In genomic region chr14:30257626-30258025, GRCm38 (mm10) we compare ENCODE assay signal across 25 mouse cellular contexts.
DNase-seq lines count a peak whose midpoint lies in the region; ATAC-seq and TF ChIP-seq lines count a peak whose summit lies in the region.
"Had no signal": no experiment of that assay in that cellular context is flagged by ENCODE, and none has a peak within 500 bp of the region (broad histone marks: within the 10 kb centered on the region; RNA-seq: fewer than 3 reads in every experiment).

No protein-coding gene starts in this region.

- 55% methylated on average over 4 of the region's 4 CpGs for WGBS in midbrain, postnatal 0 days
- 68% methylated on average over 4 of the region's 4 CpGs for WGBS in midbrain, embryonic 13.5 days
- WGBS in olfactory bulb, adult 2 months, result 25% methylated on average over 4 of the region's 4 CpGs

- no peak for TF ChIP-seq CTCF in midbrain, postnatal 0 days (IDR thresholded peaks at IDR 0.05)
- no peak for TF ChIP-seq CTCF in olfactory bulb, adult 2 months (IDR thresholded peaks at IDR 0.05; ENCODE audit: insufficient read depth, low read depth, low read length)

- peak; percentile 76 for DNase-seq in heart, adult 11 months
- DNase-seq in heart, postnatal 4 days, result no peak
- DNase-seq in midbrain, postnatal 0 days (ENCODE audit: low spot score), result no peak
- DNase-seq in thymus, postnatal 14 days, result peak; percentile 54
- no peak for DNase-seq in gastrocnemius, adult 18-20 months (ENCODE audit: low spot score)
- DNase-seq in right cerebral cortex, postnatal 4 days, result no peak
- DNase-seq: adrenal gland, postnatal 10 days; cerebellum, postnatal 10 days; gastrocnemius, postnatal 10 days; kidney, adult 8-10 months; kidney, postnatal 4 days; liver; lung, adult 2 months; lung, postnatal 14 days; right cerebral cortex, postnatal 14 days had no signal

- 0 out of 2 replicates have a peak overlapping the region, but pooled peaks have one; percentile 18 for H3K27ac ChIP-seq in midbrain, postnatal 0 days (ENCODE audit: low read depth, low read length)
- H3K27ac ChIP-seq in midbrain, embryonic 13.5 days, result no peak overlapping the region
- H3K27ac ChIP-seq in olfactory bulb, adult 2 months (ENCODE audit: insufficient read depth, low read depth, low read length), result peak overlapping the region; percentile 84
- H3K27ac ChIP-seq: heart, embryonic 10.5 days; hindbrain, embryonic 15.5 days; kidney, postnatal 0 days; liver, embryonic 14.5 days; midbrain, embryonic 15.5 days had no signal

- ATAC-seq in midbrain, postnatal 0 days (ENCODE audit: low FRiP score), result no peak
- ATAC-seq in midbrain, embryonic 13.5 days, result no peak
- ATAC-seq: forebrain, embryonic 16.5 days; midbrain, embryonic 15.5 days; Patski had no signal

- H3K4me1 ChIP-seq in midbrain, postnatal 0 days (ENCODE audit: insufficient read depth, low read length), result peaks cover 5% of the 10 kb centered on the region
- H3K4me1 ChIP-seq in midbrain, embryonic 13.5 days (replicated peaks), result peaks cover 30% of the 10 kb centered on the region
- peaks cover 55% of the 10 kb centered on the region for H3K4me1 ChIP-seq in olfactory bulb, adult 2 months (ENCODE audit: control insufficient read depth, insufficient read depth, low read length)

- TF ChIP-seq POLR2A in olfactory bulb, adult 2 months (IDR thresholded peaks at IDR 0.05; ENCODE audit: insufficient read depth, low read depth, low read length), result no peak

- no peaks in the 10 kb centered on the region for H3K27me3 ChIP-seq in midbrain, postnatal 0 days (ENCODE audit: insufficient read depth, low read length)
- no peaks in the 10 kb centered on the region for H3K27me3 ChIP-seq in midbrain, embryonic 13.5 days
- H3K27me3 ChIP-seq: hindbrain, embryonic 15.5 days; midbrain, embryonic 15.5 days had no signal

- no peak overlapping the region for H3K4me2 ChIP-seq in midbrain, postnatal 0 days (ENCODE audit: low read depth, low read length, poor library complexity, severe bottlenecking)
- H3K4me2 ChIP-seq in midbrain, embryonic 13.5 days (replicated peaks), result no peak overlapping the region
- H3K4me2 ChIP-seq: hindbrain, embryonic 15.5 days; midbrain, embryonic 15.5 days had no signal

- no peaks in the 10 kb centered on the region for H3K36me3 ChIP-seq in midbrain, postnatal 0 days (ENCODE audit: insufficient read depth, low read length)
- H3K36me3 ChIP-seq in midbrain, embryonic 13.5 days, result no peaks in the 10 kb centered on the region
- H3K36me3 ChIP-seq: heart, embryonic 10.5 days; hindbrain, embryonic 15.5 days; midbrain, embryonic 15.5 days had no signal

- no peak overlapping the region for H3K4me3 ChIP-seq in midbrain, postnatal 0 days (ENCODE audit: low read depth, low read length)
- no peak overlapping the region for H3K4me3 ChIP-seq in midbrain, embryonic 13.5 days (replicated peaks)
- H3K4me3 ChIP-seq in olfactory bulb, adult 2 months (ENCODE audit: insufficient read depth, low read depth, low read length), result no peak overlapping the region
- H3K4me3 ChIP-seq: erythroblast, embryonic 14.5 days; heart, embryonic 10.5 days; hindbrain, embryonic 15.5 days; midbrain, embryonic 15.5 days had no signal

- no peaks in the 10 kb centered on the region for H3K9me3 ChIP-seq in midbrain, postnatal 0 days (ENCODE audit: low read length)
- H3K9me3 ChIP-seq in midbrain, embryonic 13.5 days, result no peaks in the 10 kb centered on the region
- H3K9me3 ChIP-seq: heart, embryonic 10.5 days; hindbrain, embryonic 15.5 days; midbrain, embryonic 15.5 days had no signal

- H3K9ac ChIP-seq in midbrain, postnatal 0 days (replicated peaks; ENCODE audit: low read length, poor library complexity, severe bottlenecking), result no peak overlapping the region
- H3K9ac ChIP-seq in midbrain, embryonic 13.5 days (replicated peaks), result no peak overlapping the region
- H3K9ac ChIP-seq: hindbrain, embryonic 15.5 days; liver, embryonic 14.5 days; midbrain, embryonic 15.5 days had no signal

Comparison
In these comparisons a context has a peak if more than half of its experiments do, and no peak if none do; other contexts are left out.
1. DNase-seq: peak in heart, adult 11 months (single experiment) and thymus, postnatal 14 days (single experiment); none in heart, postnatal 4 days (single experiment), midbrain, postnatal 0 days (single experiment), gastrocnemius, adult 18-20 months (single experiment) and right cerebral cortex, postnatal 4 days (single experiment).